Mouse (Mus musculus) left cerebral cortex, adult 2 months (tissue): ENCODE data around the gene Fbln7. TPM values are rescaled to one million over a fixed set of nuclear protein-coding genes. Genes with fewer than 3 reads are reported as not detected.
A peak's percentile ranks its signal among the peaks of the same experiment; 100 is the strongest.

Experiments used
- DNase-seq, 2 experiments: peaks; one replicate each; pipeline ENCODE4 v3.0.0; 2021 to 2022; ENCODE audit warnings: low spot score in 2 of 2, mixed read lengths in 1 of 2; ENCODE audit errors: extremely low spot score in 1 of 2
- H3K27ac ChIP-seq: fragments of 200-600 bp; 2 replicates; pipeline ENCODE4 v1.8.1; 2022
- H3K4me3 ChIP-seq: fragments of 200-600 bp; 2 replicates; pipeline ENCODE4 v1.8.1; 2022
- CTCF ChIP-seq: fragments of 200-600 bp; IDR thresholded peaks from 2 replicates; pipeline ENCODE4 v1.8.1; 2022; ENCODE audit warnings: antibody characterized with exemption, mild to moderate bottlenecking, moderate library complexity
- intact Hi-C: fragments of 180-260 bp; cut with DNase I; formaldehyde crosslinking; loops from one replicate; pipeline ENCODE4 v1.15.1; 2025
- total RNA-seq, 2 experiments: library from RNA; stranded (reverse); gene quantifications; 2 replicates each; pipeline ENCODE4 v1.2.3; 2021

Fbln7 gene
- total RNA-seq, 2 experiments from 2014 or later: 2.4 to 2.5 TPM

GRCm38 (mm10) chr2:128833435-128833834, 29.3 kb upstream of the Fbln7 start:
- H3K27ac ChIP-seq: no peak overlapping the region
- no peak for TF ChIP-seq CTCF
- H3K4me3 ChIP-seq: no peak overlapping the region
- intact Hi-C loops: no loop called here
- DNase-seq: no peak

- intact Hi-C loops: no loop called here
- no peak for DNase-seq
- Histone ChIP-seq H3K4me3 (no peak overlapping the region), H3K27ac (no peak overlapping the region)
- TF ChIP-seq CTCF: no peak
These were observed 25.2 kb upstream of the Fbln7 start for GRCm38 (mm10) chr2:128837531-128837930.

- no peak for TF ChIP-seq CTCF
- DNase-seq: no peak
- H3K4me3 ChIP-seq: no peak overlapping the region
- H3K27ac ChIP-seq: no peak overlapping the region
- intact Hi-C loops: no loop called here
These were observed 24.2 kb upstream of the Fbln7 start for GRCm38 (mm10) chr2:128838611-128839010.

GRCm38 (mm10) chr2:128839501-128839900, 23.3 kb upstream of the Fbln7 start:
- intact Hi-C loops: no loop called here

GRCm38 (mm10) chr2:128842437-128842836, 20.3 kb upstream of the Fbln7 start:
- DNase-seq: no peak
- no peak for TF ChIP-seq CTCF
- H3K4me3 ChIP-seq: no peak overlapping the region
- intact Hi-C loops: no loop called here
- no peak overlapping the region for H3K27ac ChIP-seq

More at GRCm38 (mm10) chr2:128839501-128839900, 23.3 kb upstream of the Fbln7 start:
- H3K4me3 ChIP-seq: no peak overlapping the region
- H3K27ac ChIP-seq: no peak overlapping the region
- DNase-seq: no peak
- TF ChIP-seq CTCF: no peak

GRCm38 (mm10) chr2:128850036-128850435, 12.7 kb upstream of the Fbln7 start:
- Histone ChIP-seq H3K4me3 (no peak overlapping the region), H3K27ac (no peak overlapping the region)
- no peak for DNase-seq
- TF ChIP-seq CTCF: no peak
- intact Hi-C loops: no loop called here

- TF ChIP-seq CTCF: no peak; the same call in 1 of the 2 replicates
- no peak for DNase-seq
- intact Hi-C loops: no loop called here
- no peak overlapping the region for H3K4me3 ChIP-seq
- H3K27ac ChIP-seq: no peak overlapping the region
These were observed 6.1 kb upstream of the Fbln7 start for GRCm38 (mm10) chr2:128856673-128857072.

- Histone ChIP-seq H3K27ac (no peak overlapping the region), H3K4me3 (no peak overlapping the region)
- intact Hi-C loops: no loop called here
- no peak for TF ChIP-seq CTCF
- DNase-seq: no peak
These were observed 3.8 kb upstream of the Fbln7 start for GRCm38 (mm10) chr2:128858962-128859361.

GRCm38 (mm10) chr2:128859861-128860260, 2.9 kb upstream of the Fbln7 start:
- intact Hi-C loops: loop anchor here (10.0 kb wide), 1 partner anchor 395 kb away; no protein-coding TSS in a partner anchor
- Histone ChIP-seq H3K4me3 (no peak overlapping the region), H3K27ac (no peak overlapping the region)
- DNase-seq: no peak
- no peak for TF ChIP-seq CTCF

GRCm38 (mm10) chr2:128863777-128864331, 1.1 kb downstream of the Fbln7 start:
- TF ChIP-seq CTCF: no peak; the same call in 1 of the 2 replicates
- intact Hi-C loops: loop anchor here (10.0 kb wide), 1 partner anchor 391 kb away; no protein-coding TSS in a partner anchor

GRCm38 (mm10) chr2:128865061-128865460, 2.3 kb downstream of the Fbln7 start:
- no peak for DNase-seq
- intact Hi-C loops: loop anchor here (10.0 kb wide), 1 partner anchor 390 kb away; no protein-coding TSS in a partner anchor
- no peak for TF ChIP-seq CTCF
- Histone ChIP-seq H3K27ac (no peak overlapping the region), H3K4me3 (no peak overlapping the region)

More at GRCm38 (mm10) chr2:128863777-128864331, 1.1 kb downstream of the Fbln7 start:
- peak; percentile 16 to 34 for DNase-seq
- Histone ChIP-seq H3K4me3 (peak overlapping the region; percentile 53), H3K27ac (no peak overlapping the region)

- DNase-seq: no peak
- no peak overlapping the region for H3K4me3 ChIP-seq
- TF ChIP-seq CTCF: no peak
- no peak overlapping the region for H3K27ac ChIP-seq
- intact Hi-C loops: no loop called here
These were observed 8.9 kb downstream of the Fbln7 start for GRCm38 (mm10) chr2:128871656-128872055.

- no peak for DNase-seq
- TF ChIP-seq CTCF: no peak
These were observed 9.5 kb downstream of the Fbln7 start for GRCm38 (mm10) chr2:128872256-128872655.

More at GRCm38 (mm10) chr2:128872256-128872655, 9.5 kb downstream of the Fbln7 start:
- H3K4me3 ChIP-seq: no peak overlapping the region
- intact Hi-C loops: no loop called here
- no peak overlapping the region for H3K27ac ChIP-seq
